Mouse (Mus musculus): ENCODE measurements around the gene Stard8. TPM values are rescaled to one million over a fixed set of nuclear protein-coding genes. Genes with fewer than 3 reads are reported as not detected.

The Stard8 gene
- polyA plus RNA-seq, 1 experiment = 24.5 TPM

GRCm38 (mm10) chrX:99023951-99024350, 20.9 kb downstream of the Stard8 start:
- TF ChIP-seq EP300 (IDR thresholded peaks at IDR 0.05; ENCODE audit: insufficient read depth, low read depth, low read length) = no peak
- TF ChIP-seq CTCF (IDR thresholded peaks at IDR 0.05; ENCODE audit: low read depth, low read length) = no peak
- TF ChIP-seq POLR2A (IDR thresholded peaks at IDR 0.05; ENCODE audit: insufficient read depth, low read length) = no peak
- H3K4me1 ChIP-seq (ENCODE audit: control insufficient read depth, insufficient read depth, low read length) = no peaks in the 10 kb centered on the region
- H3K36me3 ChIP-seq (ENCODE audit: control insufficient read depth, insufficient read depth, low read length, poor library complexity, severe bottlenecking) = no peaks in the 10 kb centered on the region
- no peaks in the 10 kb centered on the region for H3K9me3 ChIP-seq (replicated peaks; ENCODE audit: control insufficient read depth, insufficient read depth, low read length, poor library complexity, severe bottlenecking)
- H3K4me3 ChIP-seq (ENCODE audit: low read depth, low read length) = no peak overlapping the region
- H3K27ac ChIP-seq (ENCODE audit: insufficient read depth, low read length) = no peak overlapping the region
- H3K27me3 ChIP-seq (ENCODE audit: control insufficient read depth, insufficient read depth, low read length, poor library complexity, severe bottlenecking) = no peaks in the 10 kb centered on the region
- no peak overlapping the region for H3K9ac ChIP-seq (ENCODE audit: low read depth, poor library complexity, severe bottlenecking)

GRCm38 (mm10) chrX:99035407-99035806, 32.4 kb downstream of the Stard8 start:
- H3K4me1 ChIP-seq (ENCODE audit: control insufficient read depth, insufficient read depth, low read length) = no peaks in the 10 kb centered on the region
- no peak overlapping the region for H3K9ac ChIP-seq (ENCODE audit: low read depth, poor library complexity, severe bottlenecking)
- H3K27ac ChIP-seq (ENCODE audit: insufficient read depth, low read length) = no peak overlapping the region
- no peaks in the 10 kb centered on the region for H3K27me3 ChIP-seq (ENCODE audit: control insufficient read depth, insufficient read depth, low read length, poor library complexity, severe bottlenecking)
- no peak overlapping the region for H3K4me3 ChIP-seq (ENCODE audit: low read depth, low read length)
- TF ChIP-seq POLR2A (IDR thresholded peaks at IDR 0.05; ENCODE audit: insufficient read depth, low read length) = no peak
- no peak for TF ChIP-seq EP300 (IDR thresholded peaks at IDR 0.05; ENCODE audit: insufficient read depth, low read depth, low read length)
- no peak for TF ChIP-seq CTCF (IDR thresholded peaks at IDR 0.05; ENCODE audit: low read depth, low read length)
- H3K9me3 ChIP-seq (replicated peaks; ENCODE audit: control insufficient read depth, insufficient read depth, low read length, poor library complexity, severe bottlenecking) = no peaks in the 10 kb centered on the region
- H3K36me3 ChIP-seq (ENCODE audit: control insufficient read depth, insufficient read depth, low read length, poor library complexity, severe bottlenecking) = no peaks in the 10 kb centered on the region

GRCm38 (mm10) chrX:99042451-99042951, 39.5 kb downstream of the Stard8 start:
- Histone ChIP-seq H3K27me3 (ENCODE audit: control insufficient read depth, insufficient read depth, low read length, poor library complexity, severe bottlenecking) (no peaks in the 10 kb centered on the region), H3K4me1 (ENCODE audit: control insufficient read depth, insufficient read depth, low read length) (no peaks in the 10 kb centered on the region), H3K27ac (ENCODE audit: insufficient read depth, low read length) (no peak overlapping the region), H3K4me3 (ENCODE audit: low read depth, low read length) (peak overlapping the region; percentile 87), H3K36me3 (ENCODE audit: control insufficient read depth, insufficient read depth, low read length, poor library complexity, severe bottlenecking) (no peaks in the 10 kb centered on the region), H3K9me3 (replicated peaks; ENCODE audit: control insufficient read depth, insufficient read depth, low read length, poor library complexity, severe bottlenecking) (no peaks in the 10 kb centered on the region), H3K9ac (ENCODE audit: low read depth, poor library complexity, severe bottlenecking) (peak overlapping the region; percentile 34)
- no peak for TF ChIP-seq POLR2A (IDR thresholded peaks at IDR 0.05; ENCODE audit: insufficient read depth, low read length)

GRCm38 (mm10) chrX:99043275-99043674, 40.2 kb downstream of the Stard8 start:
- no peaks in the 10 kb centered on the region for H3K36me3 ChIP-seq (ENCODE audit: control insufficient read depth, insufficient read depth, low read length, poor library complexity, severe bottlenecking)
- peak overlapping the region; percentile 87 for H3K4me3 ChIP-seq (ENCODE audit: low read depth, low read length)
- peak overlapping the region; percentile 34 for H3K9ac ChIP-seq (ENCODE audit: low read depth, poor library complexity, severe bottlenecking)
- no peak overlapping the region for H3K27ac ChIP-seq (ENCODE audit: insufficient read depth, low read length)
- TF ChIP-seq EP300 (IDR thresholded peaks at IDR 0.05; ENCODE audit: insufficient read depth, low read depth, low read length) (no peak), POLR2A (IDR thresholded peaks at IDR 0.05; ENCODE audit: insufficient read depth, low read length) (no peak), CTCF (IDR thresholded peaks at IDR 0.05; ENCODE audit: low read depth, low read length) (no peak)
- H3K9me3 ChIP-seq (replicated peaks; ENCODE audit: control insufficient read depth, insufficient read depth, low read length, poor library complexity, severe bottlenecking) = no peaks in the 10 kb centered on the region
- H3K27me3 ChIP-seq (ENCODE audit: control insufficient read depth, insufficient read depth, low read length, poor library complexity, severe bottlenecking) = no peaks in the 10 kb centered on the region
- H3K4me1 ChIP-seq (ENCODE audit: control insufficient read depth, insufficient read depth, low read length) = no peaks in the 10 kb centered on the region

DNA sequence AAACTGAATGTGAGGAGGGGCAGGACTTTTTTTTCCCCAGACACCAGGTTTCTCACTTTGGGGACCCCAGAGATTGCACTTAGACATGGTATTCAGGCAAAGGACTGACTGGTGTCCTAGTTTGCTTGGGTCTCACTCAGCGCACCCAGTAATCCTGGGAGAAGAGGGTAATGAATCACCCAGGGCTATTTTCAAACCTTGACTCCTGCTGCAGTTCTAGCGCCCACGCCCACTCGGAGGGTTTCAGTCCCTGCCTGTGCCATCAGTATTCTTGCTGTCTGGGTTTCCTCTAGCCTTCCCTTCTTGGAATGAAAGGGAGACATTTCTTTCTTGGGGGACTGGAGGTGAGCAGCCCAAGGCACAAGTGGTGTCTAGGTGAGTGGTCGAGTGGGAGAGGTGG, 40.7 kb downstream of the Stard8 start:
- Histone ChIP-seq H3K4me1 (ENCODE audit: control insufficient read depth, insufficient read depth, low read length) (no peaks in the 10 kb centered on the region), H3K4me3 (ENCODE audit: low read depth, low read length) (peak overlapping the region; percentile 27; the same call in 1 of the 2 replicates), H3K27me3 (ENCODE audit: control insufficient read depth, insufficient read depth, low read length, poor library complexity, severe bottlenecking) (no peaks in the 10 kb centered on the region), H3K27ac (ENCODE audit: insufficient read depth, low read length) (no peak overlapping the region), H3K36me3 (ENCODE audit: control insufficient read depth, insufficient read depth, low read length, poor library complexity, severe bottlenecking) (no peaks in the 10 kb centered on the region), H3K9ac (ENCODE audit: low read depth, poor library complexity, severe bottlenecking) (no peak overlapping the region), H3K9me3 (replicated peaks; ENCODE audit: control insufficient read depth, insufficient read depth, low read length, poor library complexity, severe bottlenecking) (no peaks in the 10 kb centered on the region)
- TF ChIP-seq POLR2A (IDR thresholded peaks at IDR 0.05; ENCODE audit: insufficient read depth, low read length) (no peak), CTCF (IDR thresholded peaks at IDR 0.05; ENCODE audit: low read depth, low read length) (no peak), EP300 (IDR thresholded peaks at IDR 0.05; ENCODE audit: insufficient read depth, low read depth, low read length) (no peak)

DNA sequence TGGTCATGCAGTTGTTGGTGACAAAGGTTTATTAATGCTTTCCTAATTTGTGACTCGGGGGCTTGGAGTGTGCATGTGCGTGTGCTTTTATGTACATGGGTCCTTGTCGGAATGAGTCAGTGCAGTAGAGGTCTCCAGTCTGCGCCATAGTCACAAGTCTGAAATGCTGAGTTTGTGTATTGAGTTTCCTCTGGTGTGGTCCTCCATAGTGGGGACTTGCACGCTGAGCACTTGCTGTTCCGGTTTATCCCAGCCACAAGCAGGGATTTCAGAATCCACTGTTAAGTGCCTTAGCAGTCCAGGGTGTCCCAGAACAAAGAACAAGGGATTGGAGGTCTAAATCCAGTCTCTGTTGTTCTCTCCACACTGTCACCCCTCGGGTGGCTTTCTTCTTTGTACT, 42.3 kb downstream of the Stard8 start:
- H3K4me1 ChIP-seq (ENCODE audit: control insufficient read depth, insufficient read depth, low read length) = no peaks in the 10 kb centered on the region
- no peaks in the 10 kb centered on the region for H3K9me3 ChIP-seq (replicated peaks; ENCODE audit: control insufficient read depth, insufficient read depth, low read length, poor library complexity, severe bottlenecking)
- H3K27me3 ChIP-seq (ENCODE audit: control insufficient read depth, insufficient read depth, low read length, poor library complexity, severe bottlenecking) = no peaks in the 10 kb centered on the region
- H3K4me3 ChIP-seq (ENCODE audit: low read depth, low read length) = no peak overlapping the region
- no peaks in the 10 kb centered on the region for H3K36me3 ChIP-seq (ENCODE audit: control insufficient read depth, insufficient read depth, low read length, poor library complexity, severe bottlenecking)
- TF ChIP-seq CTCF (IDR thresholded peaks at IDR 0.05; ENCODE audit: low read depth, low read length) (no peak), EP300 (IDR thresholded peaks at IDR 0.05; ENCODE audit: insufficient read depth, low read depth, low read length) (no peak), POLR2A (IDR thresholded peaks at IDR 0.05; ENCODE audit: insufficient read depth, low read length) (no peak)
- H3K9ac ChIP-seq (ENCODE audit: low read depth, poor library complexity, severe bottlenecking) = no peak overlapping the region
- no peak overlapping the region; the same call in 1 of the 2 replicates for H3K27ac ChIP-seq (ENCODE audit: insufficient read depth, low read length)
